Mouse (Mus musculus): ENCODE measurements at regions not wholly inside any gene's neighbourhood (a gene's known extent, or its start where the extent isn't known, plus 50 kb on each side); places are given as distances from the start of the nearest gene placed in this dataset.
A peak's percentile ranks its signal among the peaks of the same experiment; 100 is the strongest.

- Histone ChIP-seq H3K27ac (ENCODE audit: insufficient read depth, low read length) (no peak overlapping the region), H3K4me3 (ENCODE audit: low read depth, low read length) (no peak overlapping the region), H3K4me1 (ENCODE audit: control insufficient read depth, insufficient read depth, low read length) (peaks cover 1% of the 10 kb centered on the region), H3K36me3 (ENCODE audit: control insufficient read depth, insufficient read depth, low read length, poor library complexity, severe bottlenecking) (no peaks in the 10 kb centered on the region), H3K9me3 (replicated peaks; ENCODE audit: control insufficient read depth, insufficient read depth, low read length, poor library complexity, severe bottlenecking) (no peaks in the 10 kb centered on the region), H3K9ac (ENCODE audit: low read depth, poor library complexity, severe bottlenecking) (no peak overlapping the region), H3K27me3 (ENCODE audit: control insufficient read depth, insufficient read depth, low read length, poor library complexity, severe bottlenecking) (no peaks in the 10 kb centered on the region)
- TF ChIP-seq EP300 (IDR thresholded peaks at IDR 0.05; ENCODE audit: insufficient read depth, low read depth, low read length) (no peak), CTCF (IDR thresholded peaks at IDR 0.05; ENCODE audit: low read depth, low read length) (no peak), POLR2A (IDR thresholded peaks at IDR 0.05; ENCODE audit: insufficient read depth, low read length) (no peak)
Measured at GRCm38 (mm10) chr13:25451917-25452316, 181.6 kb upstream of the Nrsn1 start.

- H3K27ac ChIP-seq (ENCODE audit: insufficient read depth, low read length): no peak overlapping the region
- H3K9me3 ChIP-seq (replicated peaks; ENCODE audit: control insufficient read depth, insufficient read depth, low read length, poor library complexity, severe bottlenecking): no peaks in the 10 kb centered on the region
- no peaks in the 10 kb centered on the region for H3K27me3 ChIP-seq (ENCODE audit: control insufficient read depth, insufficient read depth, low read length, poor library complexity, severe bottlenecking)
- H3K4me1 ChIP-seq (ENCODE audit: control insufficient read depth, insufficient read depth, low read length): peaks cover 1% of the 10 kb centered on the region
- no peaks in the 10 kb centered on the region for H3K36me3 ChIP-seq (ENCODE audit: control insufficient read depth, insufficient read depth, low read length, poor library complexity, severe bottlenecking)
- no peak overlapping the region for H3K9ac ChIP-seq (ENCODE audit: low read depth, poor library complexity, severe bottlenecking)
- no peak overlapping the region for H3K4me3 ChIP-seq (ENCODE audit: low read depth, low read length)
- TF ChIP-seq CTCF (IDR thresholded peaks at IDR 0.05; ENCODE audit: low read depth, low read length) (no peak), EP300 (IDR thresholded peaks at IDR 0.05; ENCODE audit: insufficient read depth, low read depth, low read length) (no peak), POLR2A (IDR thresholded peaks at IDR 0.05; ENCODE audit: insufficient read depth, low read length) (no peak)
Measured at GRCm38 (mm10) chr13:25451357-25451861, 181.1 kb upstream of the Nrsn1 start.

- no peaks in the 10 kb centered on the region for H3K36me3 ChIP-seq (ENCODE audit: control insufficient read depth, insufficient read depth, low read length, poor library complexity, severe bottlenecking)
- no peaks in the 10 kb centered on the region for H3K27me3 ChIP-seq (ENCODE audit: control insufficient read depth, insufficient read depth, low read length, poor library complexity, severe bottlenecking)
- no peak overlapping the region for H3K9ac ChIP-seq (ENCODE audit: low read depth, poor library complexity, severe bottlenecking)
Measured at GRCm38 (mm10) chr13:25429701-25430418, 159.6 kb upstream of the Nrsn1 start.

GRCm38 (mm10) chr13:25403182-25403795 is 133.0 kb upstream of the Nrsn1 start:
- H3K27me3 ChIP-seq (ENCODE audit: control insufficient read depth, insufficient read depth, low read length, poor library complexity, severe bottlenecking): no peaks in the 10 kb centered on the region
- H3K9me3 ChIP-seq (replicated peaks; ENCODE audit: control insufficient read depth, insufficient read depth, low read length, poor library complexity, severe bottlenecking): no peaks in the 10 kb centered on the region
- no peaks in the 10 kb centered on the region for H3K36me3 ChIP-seq (ENCODE audit: control insufficient read depth, insufficient read depth, low read length, poor library complexity, severe bottlenecking)
- H3K27ac ChIP-seq (ENCODE audit: insufficient read depth, low read length): no peak overlapping the region
- no peak overlapping the region for H3K4me3 ChIP-seq (ENCODE audit: low read depth, low read length)
- H3K4me1 ChIP-seq (ENCODE audit: control insufficient read depth, insufficient read depth, low read length): no peaks in the 10 kb centered on the region
- H3K9ac ChIP-seq (ENCODE audit: low read depth, poor library complexity, severe bottlenecking): no peak overlapping the region
- TF ChIP-seq EP300 (IDR thresholded peaks at IDR 0.05; ENCODE audit: insufficient read depth, low read depth, low read length) (no peak), POLR2A (IDR thresholded peaks at IDR 0.05; ENCODE audit: insufficient read depth, low read length) (no peak), CTCF (IDR thresholded peaks at IDR 0.05; ENCODE audit: low read depth, low read length) (no peak)

More at GRCm38 (mm10) chr13:25429701-25430418, 159.6 kb upstream of the Nrsn1 start:
- no peaks in the 10 kb centered on the region for H3K9me3 ChIP-seq (replicated peaks; ENCODE audit: control insufficient read depth, insufficient read depth, low read length, poor library complexity, severe bottlenecking)
- no peak for TF ChIP-seq EP300 (IDR thresholded peaks at IDR 0.05; ENCODE audit: insufficient read depth, low read depth, low read length)
- no peak for TF ChIP-seq CTCF (IDR thresholded peaks at IDR 0.05; ENCODE audit: low read depth, low read length)
- TF ChIP-seq POLR2A (IDR thresholded peaks at IDR 0.05; ENCODE audit: insufficient read depth, low read length): no peak
- H3K4me1 ChIP-seq (ENCODE audit: control insufficient read depth, insufficient read depth, low read length): no peaks in the 10 kb centered on the region
- H3K27ac ChIP-seq (ENCODE audit: insufficient read depth, low read length): no peak overlapping the region
- no peak overlapping the region for H3K4me3 ChIP-seq (ENCODE audit: low read depth, low read length)

GRCm38 (mm10) chr13:25402691-25403090 is 132.4 kb upstream of the Nrsn1 start:
- Histone ChIP-seq H3K4me1 (ENCODE audit: control insufficient read depth, insufficient read depth, low read length) (no peaks in the 10 kb centered on the region), H3K27me3 (ENCODE audit: control insufficient read depth, insufficient read depth, low read length, poor library complexity, severe bottlenecking) (no peaks in the 10 kb centered on the region), H3K36me3 (ENCODE audit: control insufficient read depth, insufficient read depth, low read length, poor library complexity, severe bottlenecking) (no peaks in the 10 kb centered on the region), H3K9ac (ENCODE audit: low read depth, poor library complexity, severe bottlenecking) (no peak overlapping the region), H3K9me3 (replicated peaks; ENCODE audit: control insufficient read depth, insufficient read depth, low read length, poor library complexity, severe bottlenecking) (no peaks in the 10 kb centered on the region), H3K4me3 (ENCODE audit: low read depth, low read length) (no peak overlapping the region), H3K27ac (ENCODE audit: insufficient read depth, low read length) (no peak overlapping the region)
- TF ChIP-seq EP300 (IDR thresholded peaks at IDR 0.05; ENCODE audit: insufficient read depth, low read depth, low read length) (no peak), POLR2A (IDR thresholded peaks at IDR 0.05; ENCODE audit: insufficient read depth, low read length) (no peak), CTCF (IDR thresholded peaks at IDR 0.05; ENCODE audit: low read depth, low read length) (no peak)

GRCm38 (mm10) chr13:25401936-25402504 is 131.7 kb upstream of the Nrsn1 start:
- no peaks in the 10 kb centered on the region for H3K4me1 ChIP-seq (ENCODE audit: control insufficient read depth, insufficient read depth, low read length)
- no peak overlapping the region for H3K9ac ChIP-seq (ENCODE audit: low read depth, poor library complexity, severe bottlenecking)
- H3K9me3 ChIP-seq (replicated peaks; ENCODE audit: control insufficient read depth, insufficient read depth, low read length, poor library complexity, severe bottlenecking): no peaks in the 10 kb centered on the region
- no peak overlapping the region for H3K4me3 ChIP-seq (ENCODE audit: low read depth, low read length)
- no peaks in the 10 kb centered on the region for H3K27me3 ChIP-seq (ENCODE audit: control insufficient read depth, insufficient read depth, low read length, poor library complexity, severe bottlenecking)
- TF ChIP-seq POLR2A (IDR thresholded peaks at IDR 0.05; ENCODE audit: insufficient read depth, low read length) (no peak), CTCF (IDR thresholded peaks at IDR 0.05; ENCODE audit: low read depth, low read length) (peak; percentile 3)
- H3K36me3 ChIP-seq (ENCODE audit: control insufficient read depth, insufficient read depth, low read length, poor library complexity, severe bottlenecking): no peaks in the 10 kb centered on the region
- no peak overlapping the region for H3K27ac ChIP-seq (ENCODE audit: insufficient read depth, low read length)

Measured in ES-Bruce4 (cell line).